Mouse (Mus musculus): ENCODE measurements around the gene AI413582. TPM values are rescaled to one million over a fixed set of nuclear protein-coding genes. Genes with fewer than 3 reads are reported as not detected.
A peak's percentile ranks its signal among the peaks of the same experiment; 100 is the strongest.

The AI413582 gene
- polyA plus RNA-seq, 1 experiment from 2014 or later, result 38.6 TPM

DNA sequence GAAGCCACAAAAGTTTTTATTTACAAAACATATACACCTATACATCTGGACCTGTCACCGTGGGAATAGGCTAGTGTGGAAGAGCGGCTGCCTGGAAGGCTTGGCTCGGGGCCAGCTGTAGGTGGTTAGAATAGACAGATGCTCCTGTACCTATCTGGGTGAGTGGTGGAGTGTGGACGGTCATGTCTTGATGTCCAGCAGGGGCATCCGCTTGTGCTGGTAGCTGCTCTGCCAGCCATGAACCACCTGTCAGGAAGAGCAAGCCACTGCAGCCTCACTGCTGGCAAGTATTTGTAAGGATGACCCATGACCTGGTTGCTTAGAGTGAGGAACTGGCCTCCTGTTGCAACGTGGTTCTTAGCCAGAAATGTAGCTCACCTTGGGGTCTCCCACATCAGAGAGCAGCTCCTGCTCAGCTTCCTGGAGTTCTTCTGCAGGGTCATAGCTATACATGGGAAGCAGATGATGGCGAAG is 1.7 kb downstream of the AI413582 start:
- 61% methylated on average over 7 of the region's 7 CpGs for WGBS

DNA sequence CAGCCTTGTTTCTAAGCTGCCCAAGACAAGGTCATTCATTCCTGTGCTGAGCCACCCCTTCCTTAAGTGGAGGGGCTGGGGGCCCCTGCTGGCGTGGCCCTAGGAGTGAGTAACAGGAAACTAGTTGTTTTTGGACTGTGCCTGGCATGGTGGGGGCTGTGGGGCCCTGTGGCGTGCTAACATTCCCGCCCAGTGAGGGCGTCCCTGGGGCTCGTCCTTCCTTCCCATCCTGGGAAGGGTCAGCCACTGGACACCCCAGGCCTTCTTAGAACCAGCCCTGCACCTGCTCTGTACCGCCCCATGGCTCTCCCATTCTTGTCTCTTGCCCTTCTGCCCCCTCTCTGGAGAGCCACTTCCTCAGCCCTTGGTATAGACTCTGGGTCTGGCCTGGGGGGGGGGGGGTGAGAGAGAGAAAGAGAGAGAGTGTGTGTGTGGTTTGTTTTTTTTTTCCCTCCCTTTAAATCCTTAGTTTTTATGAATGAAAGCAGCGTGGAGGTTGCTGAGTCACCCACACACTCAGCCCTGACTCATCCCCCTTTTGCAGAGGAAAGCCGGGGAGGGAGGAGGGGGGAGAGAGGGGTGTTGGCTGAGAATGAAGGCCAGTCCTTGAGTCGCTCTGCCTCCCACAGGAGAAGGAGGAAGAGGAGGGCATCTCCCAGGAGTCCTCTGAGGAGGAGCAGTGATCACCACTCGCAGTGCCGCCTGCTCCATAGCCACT is 3.6 kb downstream of the AI413582 start:
- Histone ChIP-seq H3K9ac (replicated peaks; ENCODE audit: low read depth) (no peak overlapping the region), H3K4me1 (ENCODE audit: insufficient read depth, low read depth, low read length) (peaks cover 12% of the 10 kb centered on the region; the same call in 1 of the 2 replicates), H3K27me3 (replicated peaks; ENCODE audit: insufficient read depth, low read length) (no peaks in the 10 kb centered on the region), H3K4me2 (replicated peaks; ENCODE audit: low read depth, low read length) (no peak overlapping the region), H3K4me3 (ENCODE audit: low read depth, low read length) (no peak overlapping the region), H3K36me3 (ENCODE audit: insufficient read depth, low read length) (no peaks in the 10 kb centered on the region), H3K9me3 (ENCODE audit: low read length) (no peaks in the 10 kb centered on the region), H3K27ac (ENCODE audit: low read length) (no peak overlapping the region)
- DNase-seq (ENCODE audit: low spot score) (peak; percentile 70), ATAC-seq (no peak)
- 0 out of 2 replicates have a peak, but pooled peaks have one; percentile 18 for TF ChIP-seq EP300 (IDR thresholded peaks at IDR 0.05)
- TF ChIP-seq CTCF (IDR thresholded peaks at IDR 0.05), result no peak
- 56% methylated on average over 8 of the region's 11 CpGs for WGBS

More for the DNA sequence above, 1.7 kb downstream of the AI413582 start:
- Histone ChIP-seq H3K4me2 (replicated peaks; ENCODE audit: low read depth, low read length) (no peak overlapping the region), H3K36me3 (ENCODE audit: insufficient read depth, low read length) (no peaks in the 10 kb centered on the region), H3K27me3 (replicated peaks; ENCODE audit: insufficient read depth, low read length) (no peaks in the 10 kb centered on the region), H3K27ac (ENCODE audit: low read length) (no peak overlapping the region), H3K9me3 (ENCODE audit: low read length) (no peaks in the 10 kb centered on the region), H3K4me3 (ENCODE audit: low read depth, low read length) (no peak overlapping the region), H3K9ac (replicated peaks; ENCODE audit: low read depth) (no peak overlapping the region), H3K4me1 (ENCODE audit: insufficient read depth, low read depth, low read length) (peaks cover 6% of the 10 kb centered on the region; the same call in 1 of the 2 replicates)
- ATAC-seq, result no peak
- no peak for DNase-seq (ENCODE audit: low spot score)
- no peak for TF ChIP-seq CTCF (IDR thresholded peaks at IDR 0.05)

DNA sequence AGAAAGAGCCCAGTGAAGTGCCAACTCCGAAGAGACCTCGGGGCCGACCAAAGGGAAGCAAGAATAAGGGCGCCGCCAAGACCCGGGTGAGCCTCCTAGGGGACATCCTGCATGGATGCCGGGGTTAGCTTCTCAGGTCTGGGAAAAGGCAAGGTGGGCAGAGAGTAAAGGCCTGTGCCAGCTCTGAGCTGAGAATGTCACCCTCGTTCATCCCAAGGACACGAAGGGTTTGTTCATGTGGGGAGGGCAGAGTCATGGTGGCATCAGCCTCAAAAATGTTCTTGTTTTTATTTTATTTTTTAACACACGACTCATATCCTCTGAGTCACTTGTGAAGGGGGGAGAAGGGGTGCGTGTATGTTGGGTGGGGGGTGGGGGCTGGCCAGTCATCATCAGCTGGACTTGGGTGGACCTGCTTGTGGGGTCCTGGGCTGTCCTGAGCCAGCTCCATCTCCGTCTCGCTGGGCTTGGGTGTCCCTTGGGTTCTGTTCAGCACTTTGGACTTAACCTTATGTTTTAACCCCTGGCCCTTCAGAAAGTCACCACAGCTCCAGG is 4.6 kb downstream of the AI413582 start:
- no peak for ATAC-seq
- H3K9ac ChIP-seq (replicated peaks; ENCODE audit: low read depth), result no peak overlapping the region
- H3K9me3 ChIP-seq (ENCODE audit: low read length), result no peaks in the 10 kb centered on the region
- whole genome bisulfite sequencing, result 74% methylated on average over 13 of the region's 13 CpGs
- no peaks in the 10 kb centered on the region for H3K27me3 ChIP-seq (replicated peaks; ENCODE audit: insufficient read depth, low read length)
- no peak for DNase-seq (ENCODE audit: low spot score)
- H3K36me3 ChIP-seq (ENCODE audit: insufficient read depth, low read length), result no peaks in the 10 kb centered on the region
- no peak overlapping the region for H3K27ac ChIP-seq (ENCODE audit: low read length)
- H3K4me2 ChIP-seq (replicated peaks; ENCODE audit: low read depth, low read length), result no peak overlapping the region
- no peak for TF ChIP-seq EP300 (IDR thresholded peaks at IDR 0.05)
- TF ChIP-seq CTCF (IDR thresholded peaks at IDR 0.05), result no peak
- no peak overlapping the region for H3K4me3 ChIP-seq (ENCODE audit: low read depth, low read length)
- peaks cover 12% of the 10 kb centered on the region; the same call in 1 of the 2 replicates for H3K4me1 ChIP-seq (ENCODE audit: insufficient read depth, low read depth, low read length)

DNA sequence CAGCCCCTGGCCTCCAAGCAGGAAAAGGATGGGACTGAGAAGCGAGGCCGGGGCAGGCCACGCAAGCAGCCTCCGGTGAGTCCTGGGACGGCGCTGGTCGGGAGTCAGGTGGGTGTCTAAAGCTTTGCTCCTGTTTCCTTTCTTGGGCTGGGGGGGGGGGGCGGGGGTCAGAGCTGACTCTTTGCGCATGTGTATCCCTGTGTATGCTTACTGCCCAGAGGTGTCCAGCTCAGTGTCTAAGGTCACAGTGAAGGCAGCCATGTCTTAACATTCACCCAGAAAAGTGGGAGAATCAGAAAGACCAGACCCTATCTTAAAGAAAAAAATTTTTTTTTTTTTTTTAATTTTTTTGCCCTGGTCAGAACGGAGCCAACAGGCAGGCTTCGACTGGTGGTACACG is 6.0 kb downstream of the AI413582 start:
- H3K27ac ChIP-seq (ENCODE audit: low read length), result no peak overlapping the region
- H3K36me3 ChIP-seq (ENCODE audit: insufficient read depth, low read length), result no peaks in the 10 kb centered on the region
- H3K9me3 ChIP-seq (ENCODE audit: low read length), result no peaks in the 10 kb centered on the region
- H3K9ac ChIP-seq (replicated peaks; ENCODE audit: low read depth), result no peak overlapping the region
- WGBS, result 66% methylated on average over 10 of the region's 12 CpGs
- H3K27me3 ChIP-seq (replicated peaks; ENCODE audit: insufficient read depth, low read length), result no peaks in the 10 kb centered on the region
- no peak overlapping the region for H3K4me3 ChIP-seq (ENCODE audit: low read depth, low read length)
- TF ChIP-seq EP300 (IDR thresholded peaks at IDR 0.05) (no peak), CTCF (IDR thresholded peaks at IDR 0.05) (no peak)
- peaks cover 6% of the 10 kb centered on the region; the same call in 1 of the 2 replicates for H3K4me1 ChIP-seq (ENCODE audit: insufficient read depth, low read depth, low read length)
- no peak overlapping the region for H3K4me2 ChIP-seq (replicated peaks; ENCODE audit: low read depth, low read length)
- DNase-seq (ENCODE audit: low spot score), result no peak
- ATAC-seq, result no peak

DNA sequence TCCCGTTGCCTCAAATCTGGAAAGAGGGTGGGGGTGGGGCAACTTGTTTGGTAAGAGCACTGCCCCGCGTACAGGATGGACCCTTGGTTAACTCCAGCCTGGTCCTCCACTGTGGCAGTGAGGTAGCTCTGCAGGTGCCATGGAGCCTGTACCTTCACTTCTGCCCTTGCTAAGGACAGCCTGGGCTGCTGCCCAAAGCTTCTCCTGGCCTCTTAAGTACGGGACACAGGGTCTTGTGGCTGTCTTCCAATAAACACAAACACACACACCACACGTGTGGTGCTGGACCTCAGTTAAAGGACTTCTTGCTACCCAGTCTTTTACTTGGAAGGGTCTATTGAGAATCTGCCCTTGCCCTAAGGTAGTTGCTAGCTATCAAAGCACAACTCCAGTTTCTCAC is 6.7 kb downstream of the AI413582 start:
- no peak for DNase-seq (ENCODE audit: low spot score)
- no peak overlapping the region for H3K4me3 ChIP-seq (ENCODE audit: low read depth, low read length)
- no peak overlapping the region for H3K4me2 ChIP-seq (replicated peaks; ENCODE audit: low read depth, low read length)
- H3K9ac ChIP-seq (replicated peaks; ENCODE audit: low read depth), result no peak overlapping the region
- H3K27me3 ChIP-seq (replicated peaks; ENCODE audit: insufficient read depth, low read length), result no peaks in the 10 kb centered on the region
- no peak for ATAC-seq
- 15% methylated on average over 5 of the region's 5 CpGs for WGBS
- TF ChIP-seq EP300 (IDR thresholded peaks at IDR 0.05), result no peak
- no peak for TF ChIP-seq CTCF (IDR thresholded peaks at IDR 0.05)
- H3K9me3 ChIP-seq (ENCODE audit: low read length), result no peaks in the 10 kb centered on the region
- no peaks in the 10 kb centered on the region for H3K36me3 ChIP-seq (ENCODE audit: insufficient read depth, low read length)
- H3K27ac ChIP-seq (ENCODE audit: low read length), result no peak overlapping the region
- peaks cover 6% of the 10 kb centered on the region; the same call in 1 of the 2 replicates for H3K4me1 ChIP-seq (ENCODE audit: insufficient read depth, low read depth, low read length)

DNA sequence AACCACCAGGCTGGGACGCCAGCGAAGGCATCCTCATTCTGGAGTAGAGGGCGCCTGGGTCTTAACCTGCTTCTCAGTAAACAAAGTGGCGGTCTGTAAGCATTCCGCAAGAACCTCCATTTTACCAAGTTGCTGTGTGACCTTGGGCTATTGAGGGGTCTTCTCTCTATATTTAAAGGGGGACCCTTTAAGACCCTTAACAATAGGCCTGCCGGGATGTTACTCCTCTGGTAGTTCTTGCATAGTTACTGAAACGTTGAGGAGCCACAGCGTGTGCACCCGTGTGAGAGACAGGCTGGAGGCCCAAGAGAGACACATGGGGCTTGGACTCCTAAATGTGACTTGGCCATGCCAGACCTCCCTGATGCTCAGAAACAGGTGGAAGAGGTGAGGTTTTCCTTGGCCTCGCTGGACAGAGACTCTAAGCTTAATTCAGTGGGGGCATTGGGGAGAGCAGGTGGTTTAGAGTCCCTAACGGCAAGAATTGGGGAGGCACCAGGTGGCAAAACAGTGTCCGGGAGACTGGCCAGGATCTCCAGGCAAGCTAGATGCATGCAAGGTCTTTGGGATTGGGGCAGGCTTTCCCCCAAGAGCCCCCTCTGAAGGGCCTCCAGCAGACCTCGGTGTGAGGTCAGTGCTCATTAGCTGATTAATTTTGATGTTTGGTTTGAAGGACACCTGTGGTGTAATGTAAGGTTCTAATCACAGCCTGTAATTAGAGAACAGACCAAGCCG is 7.5 kb downstream of the AI413582 start:
- peaks cover 6% of the 10 kb centered on the region; the same call in 1 of the 2 replicates for H3K4me1 ChIP-seq (ENCODE audit: insufficient read depth, low read depth, low read length)
- peak overlapping the region; percentile 78; the same call in 1 of the 2 replicates for H3K9ac ChIP-seq (replicated peaks; ENCODE audit: low read depth)
- H3K4me3 ChIP-seq (ENCODE audit: low read depth, low read length), result peak overlapping the region; percentile 76
- no peaks in the 10 kb centered on the region for H3K36me3 ChIP-seq (ENCODE audit: insufficient read depth, low read length)
- DNase-seq (ENCODE audit: low spot score), result no peak
- no peak for ATAC-seq
- WGBS, result 9% methylated on average over 14 of the region's 14 CpGs
- no peaks in the 10 kb centered on the region for H3K27me3 ChIP-seq (replicated peaks; ENCODE audit: insufficient read depth, low read length)
- peak overlapping the region; percentile 98 for H3K4me2 ChIP-seq (replicated peaks; ENCODE audit: low read depth, low read length)
- no peak for TF ChIP-seq EP300 (IDR thresholded peaks at IDR 0.05)
- no peak for TF ChIP-seq CTCF (IDR thresholded peaks at IDR 0.05)
- no peaks in the 10 kb centered on the region for H3K9me3 ChIP-seq (ENCODE audit: low read length)
- H3K27ac ChIP-seq (ENCODE audit: low read length), result no peak overlapping the region

Data from lung, postnatal 0 days (tissue).